Mouse (Mus musculus) embryonic fibroblast, embryonic 13.5 days (primary cell): ENCODE data around the gene Pon3.

Experiments
- CTCF ChIP-seq: IDR thresholded peaks from 2 replicates; pipeline ENCODE4 v1.5.1; 2011; ENCODE audit warnings: mild to moderate bottlenecking, control low read depth, low read length, moderate library complexity, borderline replicate concordance; ENCODE audit not compliant: insufficient read depth
- POLR2A ChIP-seq: IDR thresholded peaks from 2 replicates; pipeline ENCODE4 v1.6.1; 2011; ENCODE audit warnings: low read depth, mild to moderate bottlenecking, control low read depth, low read length, moderate library complexity

GRCm38 (mm10) chr6:5245926-5246325 is 10.2 kb downstream of the Pon3 start:
- no peak for TF ChIP-seq POLR2A
- no peak for TF ChIP-seq CTCF
